Mouse (Mus musculus) thymus, postnatal 10 days (tissue): ENCODE data around the gene Olfr609.
"Not testable (repeated sequence)": the region's sequence is repeated elsewhere in the genome, so short reads cannot be mapped to it uniquely, and the experiment has no call there.

Experiments
- DNase-seq, 2 experiments: peaks; one replicate each; pipeline ENCODE4 v3.0.0; 2021; ENCODE audit warnings: low spot score in 2 of 2

Olfr609 gene

GRCm38 (mm10) chr7:103497962-103498361 is at the start of gene Olfr609:
Gene Olfr609, minus strand, starts transcription at chr7:103498062.
- no peak for DNase-seq

- not testable (repeated sequence) for DNase-seq
Observed at GRCm38 (mm10) chr7:103542617-103543016, 44.8 kb upstream of the Olfr609 start, which contains the start of gene Olfr612. Gene Olfr612, minus strand, starts transcription at chr7:103542717.

GRCm38 (mm10) chr7:103520746-103521145 is 22.9 kb upstream of the Olfr609 start, which contains the start of gene Olfr611:
Gene Olfr611, minus strand, starts transcription at chr7:103520846.
- not testable (repeated sequence) for DNase-seq

GRCm38 (mm10) chr7:103512022-103512421 is 14.2 kb upstream of the Olfr609 start, which contains the start of gene Olfr610:
Gene Olfr610, minus strand, starts transcription at chr7:103512122.
- no peak for DNase-seq

GRCm38 (mm10) chr7:103477106-103477505 is 20.8 kb downstream of the Olfr609 start:
- DNase-seq = not testable (repeated sequence)

- DNase-seq = no peak
Observed at GRCm38 (mm10) chr7:103469577-103469976, 28.3 kb downstream of the Olfr609 start, which contains the start of gene Olfr608. Gene Olfr608, plus strand, starts transcription at chr7:103469877.

GRCm38 (mm10) chr7:103460590-103460989 is 37.3 kb downstream of the Olfr609 start:
- no peak for DNase-seq

GRCm38 (mm10) chr7:103448746-103449145 is 49.1 kb downstream of the Olfr609 start, which contains the start of gene Olfr606:
Gene Olfr606, plus strand, starts transcription at chr7:103449046.
- no peak for DNase-seq

- DNase-seq = no peak
Observed at GRCm38 (mm10) chr7:103445339-103445738, 52.5 kb downstream of the Olfr609 start, which contains the start of gene Olfr605. Gene Olfr605, minus strand, starts transcription at chr7:103445439.
